Mouse (Mus musculus): Measurements from ENCODE around the gene Trap1. TPM values are rescaled to one million over a fixed set of nuclear protein-coding genes. Genes with fewer than 3 reads are reported as not detected.
A peak's percentile ranks its signal among the peaks of the same experiment; 100 is the strongest.

The Trap1 gene
- polyA plus RNA-seq (2014; fragmentation: Nextera tagmentation; extraction: Ambion mirVana), result 86.0 and 91.1 TPM in 2 replicates

GRCm38 (mm10) chr16:4077384-4078061, at the start of gene Trap1:
Trap1 (minus strand) TSS chr16:4077827.
- H3K4me2 ChIP-seq (ENCODE audit: low read depth, low read length), result peak within 1 kb of the TSS; percentile 66
- peak; percentile 97 for ATAC-seq (ENCODE audit: low read depth)
- peak within 1 kb of the TSS; percentile 89 for H3K4me3 ChIP-seq (ENCODE audit: low read depth, low read length)
- H3K4me1 ChIP-seq (ENCODE audit: control insufficient read depth, insufficient read depth, low read length), result peaks cover 7% of the 10 kb centered on the region
- WGBS, result under 1% methylated on average over 41 of the region's 58 CpGs
- DNase-seq (ENCODE audit: low spot score), result peak; percentile 92
- H3K9me3 ChIP-seq (ENCODE audit: control insufficient read depth, low read length), result no peaks in the 10 kb centered on the region
- no peaks in the 10 kb centered on the region for H3K27me3 ChIP-seq (replicated peaks; ENCODE audit: control insufficient read depth, insufficient read depth, low read length)
- H3K36me3 ChIP-seq (ENCODE audit: control insufficient read depth, insufficient read depth, low read length), result peaks cover 12% of the 10 kb centered on the region; the same call in 1 of the 2 replicates
- H3K9ac ChIP-seq (ENCODE audit: low read depth, low read length), result peak within 1 kb of the TSS; percentile 91
- peak within 1 kb of the TSS; percentile 90 for H3K27ac ChIP-seq (replicated peaks; ENCODE audit: low read depth, low read length)

GRCm38 (mm10) chr16:4117072-4117471, 39.4 kb upstream of the Trap1 start:
- Histone ChIP-seq H3K9ac (ENCODE audit: low read depth, low read length) (no peak overlapping the region), H3K27ac (replicated peaks; ENCODE audit: low read depth, low read length) (no peak overlapping the region), H3K4me2 (ENCODE audit: low read depth, low read length) (no peak overlapping the region), H3K27me3 (replicated peaks; ENCODE audit: control insufficient read depth, insufficient read depth, low read length) (no peaks in the 10 kb centered on the region), H3K4me3 (ENCODE audit: low read depth, low read length) (no peak overlapping the region), H3K4me1 (ENCODE audit: control insufficient read depth, insufficient read depth, low read length) (no peaks in the 10 kb centered on the region), H3K36me3 (ENCODE audit: control insufficient read depth, insufficient read depth, low read length) (peaks cover 94% of the 10 kb centered on the region), H3K9me3 (ENCODE audit: control insufficient read depth, low read length) (no peaks in the 10 kb centered on the region)
- ATAC-seq (ENCODE audit: low read depth) (no peak), DNase-seq (ENCODE audit: low spot score) (no peak)
- 92% methylated on average over 4 of the region's 4 CpGs for WGBS

GRCm38 (mm10) chr16:4100374-4100773, 22.7 kb upstream of the Trap1 start:
- DNase-seq (ENCODE audit: low spot score) (no peak), ATAC-seq (ENCODE audit: low read depth) (no peak)
- H3K9ac ChIP-seq (ENCODE audit: low read depth, low read length), result no peak overlapping the region
- H3K9me3 ChIP-seq (ENCODE audit: control insufficient read depth, low read length), result no peaks in the 10 kb centered on the region
- H3K4me1 ChIP-seq (ENCODE audit: control insufficient read depth, insufficient read depth, low read length), result no peaks in the 10 kb centered on the region
- no peak overlapping the region for H3K27ac ChIP-seq (replicated peaks; ENCODE audit: low read depth, low read length)
- no peak overlapping the region for H3K4me2 ChIP-seq (ENCODE audit: low read depth, low read length)
- H3K27me3 ChIP-seq (replicated peaks; ENCODE audit: control insufficient read depth, insufficient read depth, low read length), result no peaks in the 10 kb centered on the region
- H3K36me3 ChIP-seq (ENCODE audit: control insufficient read depth, insufficient read depth, low read length), result peaks cover 79% of the 10 kb centered on the region
- 92% methylated on average over 2 of the region's 2 CpGs for WGBS
- H3K4me3 ChIP-seq (ENCODE audit: low read depth, low read length), result no peak overlapping the region

- WGBS, result 93% methylated on average over 1 of the region's 1 CpGs
- no peak for ATAC-seq (ENCODE audit: low read depth)
- Histone ChIP-seq H3K4me1 (ENCODE audit: control insufficient read depth, insufficient read depth, low read length) (no peaks in the 10 kb centered on the region), H3K9me3 (ENCODE audit: control insufficient read depth, low read length) (no peaks in the 10 kb centered on the region), H3K4me3 (ENCODE audit: low read depth, low read length) (no peak overlapping the region), H3K27me3 (replicated peaks; ENCODE audit: control insufficient read depth, insufficient read depth, low read length) (no peaks in the 10 kb centered on the region), H3K4me2 (ENCODE audit: low read depth, low read length) (no peak overlapping the region), H3K9ac (ENCODE audit: low read depth, low read length) (no peak overlapping the region), H3K27ac (replicated peaks; ENCODE audit: low read depth, low read length) (no peak overlapping the region), H3K36me3 (ENCODE audit: control insufficient read depth, insufficient read depth, low read length) (peaks cover 90% of the 10 kb centered on the region)
- DNase-seq (ENCODE audit: low spot score), result no peak
These were observed 19.9 kb upstream of the Trap1 start for GRCm38 (mm10) chr16:4097521-4097920.

- DNase-seq (ENCODE audit: low spot score) (no peak), ATAC-seq (ENCODE audit: low read depth) (no peak)
- Histone ChIP-seq H3K27me3 (replicated peaks; ENCODE audit: control insufficient read depth, insufficient read depth, low read length) (no peaks in the 10 kb centered on the region), H3K9ac (ENCODE audit: low read depth, low read length) (no peak overlapping the region), H3K4me2 (ENCODE audit: low read depth, low read length) (no peak overlapping the region), H3K4me1 (ENCODE audit: control insufficient read depth, insufficient read depth, low read length) (no peaks in the 10 kb centered on the region), H3K27ac (replicated peaks; ENCODE audit: low read depth, low read length) (no peak overlapping the region), H3K4me3 (ENCODE audit: low read depth, low read length) (no peak overlapping the region), H3K9me3 (ENCODE audit: control insufficient read depth, low read length) (no peaks in the 10 kb centered on the region), H3K36me3 (ENCODE audit: control insufficient read depth, insufficient read depth, low read length) (peaks cover 94% of the 10 kb centered on the region)
These were observed 19.3 kb upstream of the Trap1 start for GRCm38 (mm10) chr16:4096898-4097297.

GRCm38 (mm10) chr16:4096141-4096540, 18.5 kb upstream of the Trap1 start:
- no peaks in the 10 kb centered on the region for H3K27me3 ChIP-seq (replicated peaks; ENCODE audit: control insufficient read depth, insufficient read depth, low read length)
- no peak overlapping the region for H3K4me3 ChIP-seq (ENCODE audit: low read depth, low read length)
- no peaks in the 10 kb centered on the region for H3K4me1 ChIP-seq (ENCODE audit: control insufficient read depth, insufficient read depth, low read length)
- WGBS, result 95% methylated on average over 3 of the region's 3 CpGs
- no peak for DNase-seq (ENCODE audit: low spot score)
- H3K27ac ChIP-seq (replicated peaks; ENCODE audit: low read depth, low read length), result no peak overlapping the region
- no peak for ATAC-seq (ENCODE audit: low read depth)
- no peak overlapping the region for H3K9ac ChIP-seq (ENCODE audit: low read depth, low read length)
- no peaks in the 10 kb centered on the region for H3K9me3 ChIP-seq (ENCODE audit: control insufficient read depth, low read length)
- H3K4me2 ChIP-seq (ENCODE audit: low read depth, low read length), result no peak overlapping the region
- peaks cover 95% of the 10 kb centered on the region for H3K36me3 ChIP-seq (ENCODE audit: control insufficient read depth, insufficient read depth, low read length)

- WGBS, result 97% methylated on average over 8 of the region's 8 CpGs
- DNase-seq (ENCODE audit: low spot score) (no peak), ATAC-seq (ENCODE audit: low read depth) (no peak)
- Histone ChIP-seq H3K9me3 (ENCODE audit: control insufficient read depth, low read length) (no peaks in the 10 kb centered on the region), H3K27ac (replicated peaks; ENCODE audit: low read depth, low read length) (no peak overlapping the region), H3K9ac (ENCODE audit: low read depth, low read length) (no peak overlapping the region), H3K27me3 (replicated peaks; ENCODE audit: control insufficient read depth, insufficient read depth, low read length) (no peaks in the 10 kb centered on the region), H3K4me3 (ENCODE audit: low read depth, low read length) (no peak overlapping the region), H3K36me3 (ENCODE audit: control insufficient read depth, insufficient read depth, low read length) (peaks cover 95% of the 10 kb centered on the region), H3K4me2 (ENCODE audit: low read depth, low read length) (no peak overlapping the region), H3K4me1 (ENCODE audit: control insufficient read depth, insufficient read depth, low read length) (no peaks in the 10 kb centered on the region)
These were observed 9.7 kb upstream of the Trap1 start for GRCm38 (mm10) chr16:4087214-4087913.

- Histone ChIP-seq H3K4me2 (ENCODE audit: low read depth, low read length) (no peak overlapping the region), H3K4me1 (ENCODE audit: control insufficient read depth, insufficient read depth, low read length) (no peaks in the 10 kb centered on the region), H3K4me3 (ENCODE audit: low read depth, low read length) (no peak overlapping the region), H3K36me3 (ENCODE audit: control insufficient read depth, insufficient read depth, low read length) (peaks cover 91% of the 10 kb centered on the region), H3K27ac (replicated peaks; ENCODE audit: low read depth, low read length) (no peak overlapping the region), H3K9me3 (ENCODE audit: control insufficient read depth, low read length) (no peaks in the 10 kb centered on the region), H3K27me3 (replicated peaks; ENCODE audit: control insufficient read depth, insufficient read depth, low read length) (no peaks in the 10 kb centered on the region), H3K9ac (ENCODE audit: low read depth, low read length) (no peak overlapping the region)
- no peak for ATAC-seq (ENCODE audit: low read depth)
- DNase-seq (ENCODE audit: low spot score), result no peak
- whole genome bisulfite sequencing, result 95% methylated on average over 9 of the region's 9 CpGs
These were observed 8.3 kb upstream of the Trap1 start for GRCm38 (mm10) chr16:4085851-4086387.
